Mouse (Mus musculus) lung, embryonic 14.5 days (tissue): Measurements from ENCODE around the gene Afap1. TPM values are rescaled to one million over a fixed set of nuclear protein-coding genes. Genes with fewer than 3 reads are reported as not detected.

Source experiments
- ATAC-seq: fragments of 200-750 bp; cut with Nextera tagmentation; 2 replicates; pipeline ENCODE4 v1.8.0; 2017; ENCODE audit warnings: mild to moderate bottlenecking, moderate TSS enrichment, moderate library complexity; ENCODE audit not compliant: insufficient read depth
- DNase-seq: peaks from one replicate; pipeline ENCODE4 v3.0.0-alpha.2; 2015
- H3K27ac ChIP-seq: fragments of 300-500 bp; sonication (generic); 2 replicates; pipeline ENCODE4 v1.5.1; 2014; ENCODE audit warnings: low read depth, mild to moderate bottlenecking, moderate library complexity
- H3K27me3 ChIP-seq: fragments of 300-500 bp; sonication (generic); 2 replicates; pipeline ENCODE4 v1.6.1; 2014; ENCODE audit warnings: low read length, control low read depth; ENCODE audit not compliant: insufficient read depth
- H3K36me3 ChIP-seq: fragments of 300-500 bp; sonication (generic); 2 replicates; pipeline ENCODE4 v1.6.1; 2014; ENCODE audit warnings: control low read depth; ENCODE audit not compliant: insufficient read depth
- H3K4me1 ChIP-seq: fragments of 300-500 bp; sonication (generic); 2 replicates; pipeline ENCODE4 v1.6.1; 2014; ENCODE audit warnings: antibody characterized with exemption, control low read depth; ENCODE audit not compliant: insufficient read depth
- H3K4me2 ChIP-seq: fragments of 300-500 bp; sonication (generic); 2 replicates; pipeline ENCODE4 v1.6.1; 2014; ENCODE audit warnings: mild to moderate bottlenecking
- H3K4me3 ChIP-seq: fragments of 300-500 bp; sonication (generic); 2 replicates; pipeline ENCODE4 v1.5.1; 2014; ENCODE audit warnings: low read depth, low read length
- H3K9ac ChIP-seq: fragments of 300-500 bp; sonication (generic); 2 replicates; pipeline ENCODE4 v1.6.1; 2014
- H3K9me3 ChIP-seq: fragments of 300-500 bp; sonication (generic); 2 replicates; pipeline ENCODE4 v1.6.1; 2016; ENCODE audit warnings: low read depth, low read length, control low read depth
- CTCF ChIP-seq: IDR thresholded peaks from 2 replicates; pipeline ENCODE4 v1.5.1; 2016; ENCODE audit warnings: antibody characterized with exemption, low read depth
- WGBS: fragments of 180-500 bp; shearing (Covaris S2); extraction: QIAGEN DNeasy Blood & Tissue Kit; methylation state at CpG from one replicate; pipeline ENCODE4 v1.1.7; 2014; 5-methylcytosine and 5-hydroxymethylcytosine counted together
- polyA plus RNA-seq: library from polyadenylated mRNA; unstranded; fragments of >200 nt; fragmentation: Nextera tagmentation; extraction: Ambion mirVana; gene quantifications from 2 replicates; pipeline ENCODE4 v1.2.1, GENCODE M21; 2014

Gene Afap1
- polyA plus RNA-seq, 1 experiment from 2014 or later: 19.4 TPM

DNA sequence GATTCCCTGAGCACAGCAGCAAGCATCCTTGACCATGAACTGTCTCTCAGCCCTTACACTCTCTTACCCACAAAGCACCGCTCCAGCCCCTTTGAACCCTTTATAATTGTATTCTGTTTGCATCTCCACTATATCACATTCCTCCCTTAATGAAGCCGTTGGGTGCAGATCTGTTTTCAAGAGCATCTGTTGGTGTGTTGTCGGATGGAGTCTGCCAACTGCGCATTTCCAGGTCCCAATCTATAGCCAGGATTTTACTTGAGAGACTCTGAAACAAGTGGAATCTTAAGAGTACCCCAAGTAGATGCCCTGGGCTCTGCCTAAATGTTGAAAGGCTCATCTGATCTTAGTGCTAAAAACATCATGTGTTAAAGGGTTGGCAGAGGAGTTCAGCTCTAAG, 3.4 kb downstream of the Afap1 start:
- Histone ChIP-seq H3K9me3 (no peaks in the 10 kb centered on the region), H3K36me3 (0 out of 2 replicates have a peak, but pooled peaks cover 3% of the 10 kb centered on the region), H3K4me1 (peaks cover 48% of the 10 kb centered on the region), H3K4me2 (peak overlapping the region; percentile 18; the same call in 1 of the 2 replicates), H3K9ac (no peak overlapping the region), H3K27me3 (no peaks in the 10 kb centered on the region), H3K4me3 (no peak overlapping the region), H3K27ac (no peak overlapping the region)
- 89% methylated on average over 4 of the region's 4 CpGs for WGBS
- DNase-seq: no peak
- no peak for ATAC-seq
- no peak for TF ChIP-seq CTCF

DNA sequence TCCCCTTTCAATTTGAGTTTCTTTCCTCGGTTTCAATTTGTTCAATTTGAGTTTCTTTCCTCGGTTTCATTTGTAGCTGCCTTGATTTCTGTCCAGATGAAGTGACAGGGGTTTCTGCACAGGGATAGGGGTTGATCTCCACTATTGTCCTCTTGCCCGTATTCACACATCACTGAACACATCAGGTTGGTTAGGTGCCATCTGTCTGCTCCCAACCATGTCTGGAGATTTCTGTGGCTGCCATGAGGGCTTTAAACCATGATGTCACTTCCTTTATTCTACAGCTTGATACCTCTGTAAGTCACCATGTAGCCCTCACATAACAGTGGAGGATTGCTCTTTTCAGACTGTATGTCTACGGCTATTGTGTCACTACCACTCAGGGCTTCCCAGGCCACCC, 4.0 kb downstream of the Afap1 start:
- no peak for DNase-seq

DNA sequence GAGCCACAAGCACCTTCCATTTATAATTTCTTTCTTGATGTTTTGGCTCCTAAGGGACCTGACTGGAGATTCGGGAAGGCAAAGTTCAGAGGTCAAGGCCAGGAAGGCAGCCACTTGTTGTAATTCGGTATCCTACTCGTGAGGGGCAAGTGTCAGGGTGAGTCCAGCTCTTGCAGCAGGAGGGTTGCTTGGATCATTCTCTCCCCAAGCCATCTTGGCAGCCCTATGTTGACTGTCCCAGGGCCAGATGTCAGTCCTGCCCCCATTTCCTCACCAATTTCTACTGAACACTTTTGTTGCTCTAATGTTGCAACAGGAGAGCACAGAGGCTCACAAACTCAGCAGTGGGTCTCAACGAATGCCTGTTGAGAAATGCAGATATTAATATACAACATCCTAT, 5.0 kb downstream of the Afap1 start:
- TF ChIP-seq CTCF: no peak
- H3K9ac ChIP-seq: no peak overlapping the region
- no peak for ATAC-seq
- DNase-seq: no peak
- no peak overlapping the region for H3K27ac ChIP-seq
- peaks cover 52% of the 10 kb centered on the region for H3K4me1 ChIP-seq
- H3K4me2 ChIP-seq: no peak overlapping the region
- H3K4me3 ChIP-seq: no peak overlapping the region
- H3K9me3 ChIP-seq: no peaks in the 10 kb centered on the region
- H3K36me3 ChIP-seq: 0 out of 2 replicates have a peak, but pooled peaks cover 3% of the 10 kb centered on the region
- WGBS: 43% methylated on average over 4 of the region's 4 CpGs
- no peaks in the 10 kb centered on the region for H3K27me3 ChIP-seq

More for the DNA sequence above, 4.0 kb downstream of the Afap1 start:
- 0 out of 2 replicates have a peak, but pooled peaks cover 3% of the 10 kb centered on the region for H3K36me3 ChIP-seq
- no peaks in the 10 kb centered on the region for H3K9me3 ChIP-seq
- H3K9ac ChIP-seq: no peak overlapping the region
- 72% methylated on average over 4 of the region's 4 CpGs for WGBS
- no peak for TF ChIP-seq CTCF
- 0 out of 2 replicates have a peak overlapping the region, but pooled peaks have one; percentile 16 for H3K27ac ChIP-seq
- H3K4me2 ChIP-seq: no peak overlapping the region
- no peak for ATAC-seq
- H3K4me3 ChIP-seq: no peak overlapping the region
- no peaks in the 10 kb centered on the region for H3K27me3 ChIP-seq
- H3K4me1 ChIP-seq: peaks cover 48% of the 10 kb centered on the region

DNA sequence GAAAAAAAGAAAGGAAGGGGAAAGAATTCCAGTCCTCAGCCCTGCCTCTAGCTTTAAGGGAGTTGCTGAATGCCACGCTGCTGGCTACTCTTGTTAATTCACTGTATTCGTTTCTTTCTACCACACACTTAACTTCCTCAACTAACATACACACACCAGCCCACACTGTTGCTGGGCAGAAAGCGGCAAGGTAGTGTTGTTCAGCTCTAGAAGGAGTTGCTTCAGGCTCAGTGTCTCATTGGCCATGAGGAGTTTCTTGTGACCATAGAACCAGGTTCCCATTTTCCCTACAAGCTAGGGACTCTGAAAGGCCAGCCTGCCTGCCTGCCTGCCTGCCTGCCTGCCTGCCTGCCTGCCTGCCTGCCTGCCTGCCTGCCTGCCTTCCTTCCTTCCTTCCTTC, 5.9 kb downstream of the Afap1 start:
- no peak for DNase-seq
- 72% methylated on average over 3 of the region's 3 CpGs for WGBS
- Histone ChIP-seq H3K36me3 (0 out of 2 replicates have a peak, but pooled peaks cover 3% of the 10 kb centered on the region), H3K9ac (no peak overlapping the region), H3K9me3 (no peaks in the 10 kb centered on the region), H3K27me3 (no peaks in the 10 kb centered on the region), H3K27ac (no peak overlapping the region), H3K4me1 (peaks cover 55% of the 10 kb centered on the region), H3K4me2 (no peak overlapping the region), H3K4me3 (no peak overlapping the region)
- no peak for TF ChIP-seq CTCF
- no peak for ATAC-seq

DNA sequence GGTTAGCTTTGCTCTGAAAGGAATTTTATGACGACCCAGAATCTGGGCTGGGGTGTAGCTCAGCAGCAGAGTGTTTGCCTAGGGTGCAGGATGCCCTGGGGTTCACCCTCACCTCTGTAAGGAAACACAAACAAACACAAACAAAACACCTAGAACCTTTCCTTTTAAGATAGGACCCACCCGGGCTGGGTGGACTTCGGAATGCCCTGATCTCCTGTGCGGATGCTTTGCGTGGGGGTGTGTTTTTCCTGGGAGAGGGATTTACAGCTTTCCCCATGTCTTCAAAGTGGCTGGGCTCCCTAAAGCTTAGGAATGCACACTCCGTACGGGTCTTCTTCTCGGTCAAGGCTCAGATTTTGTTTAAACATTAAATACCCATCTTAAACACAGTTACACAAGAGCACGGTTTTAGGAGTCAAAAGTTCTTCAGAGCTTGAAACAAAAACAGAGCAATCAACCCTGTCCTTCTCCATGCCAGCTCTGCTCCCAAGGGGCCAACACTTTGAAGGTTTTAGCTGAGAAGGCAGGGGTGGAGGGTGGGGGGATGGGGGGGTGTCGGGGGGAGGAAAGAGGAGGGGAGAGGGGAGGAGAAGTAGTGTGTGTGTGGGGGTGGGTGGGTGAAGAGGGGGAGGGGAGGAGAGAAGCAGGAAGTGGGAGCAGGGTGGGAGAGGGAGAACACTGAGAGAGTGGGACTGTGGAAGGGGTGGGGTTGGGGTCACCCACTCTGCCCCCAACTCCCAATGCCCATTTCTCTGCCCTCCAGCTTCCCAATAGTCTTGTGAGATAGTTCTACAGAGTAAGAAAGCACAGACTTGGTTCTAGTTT, 7.5 kb downstream of the Afap1 start:
- ATAC-seq: peak; percentile 2
- peak overlapping the region; percentile 50 for H3K4me2 ChIP-seq
- H3K36me3 ChIP-seq: 0 out of 2 replicates have a peak, but pooled peaks cover 3% of the 10 kb centered on the region
- peak; percentile 68 for DNase-seq
- no peaks in the 10 kb centered on the region for H3K9me3 ChIP-seq
- peak overlapping the region; percentile 88 for H3K27ac ChIP-seq
- WGBS: 4% methylated on average over 10 of the region's 10 CpGs
- H3K27me3 ChIP-seq: no peaks in the 10 kb centered on the region
- peak overlapping the region; percentile 22 for H3K9ac ChIP-seq
- H3K4me1 ChIP-seq: peaks cover 58% of the 10 kb centered on the region
- TF ChIP-seq CTCF: no peak
- H3K4me3 ChIP-seq: no peak overlapping the region

DNA sequence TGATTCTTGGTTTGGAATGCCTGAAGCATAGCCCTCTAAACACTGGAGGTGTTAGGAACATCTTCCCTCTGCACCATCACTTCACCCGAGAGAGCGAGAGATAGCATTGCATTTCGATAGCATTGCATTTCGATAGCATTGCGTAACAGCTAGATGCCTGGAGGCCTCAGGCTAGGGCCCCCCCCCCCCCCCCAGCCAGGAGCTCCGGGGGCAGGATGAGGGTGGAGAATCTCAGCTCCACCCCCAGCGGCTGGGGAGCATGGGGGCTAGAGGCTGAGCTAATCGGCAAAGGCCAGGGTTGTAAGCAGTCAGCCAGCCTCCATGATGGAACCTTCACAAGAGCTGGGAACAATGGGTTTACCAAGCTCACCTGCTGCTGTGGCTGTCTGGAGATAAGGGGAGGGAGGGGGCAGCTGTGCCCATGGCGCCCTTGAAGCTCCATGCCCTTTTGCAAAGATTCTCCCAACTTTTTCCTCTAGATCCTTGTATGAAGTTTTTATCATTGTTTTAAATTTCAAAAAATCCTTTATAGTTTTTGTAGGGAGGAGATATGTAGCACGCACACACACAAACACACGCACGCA, 8.2 kb downstream of the Afap1 start:
- H3K4me1 ChIP-seq: peaks cover 53% of the 10 kb centered on the region
- H3K4me3 ChIP-seq: no peak overlapping the region
- DNase-seq: peak; percentile 90
- H3K9ac ChIP-seq: no peak overlapping the region
- peak overlapping the region; percentile 50 for H3K4me2 ChIP-seq
- no peaks in the 10 kb centered on the region for H3K9me3 ChIP-seq
- ATAC-seq: peak; percentile 89
- no peaks in the 10 kb centered on the region for H3K27me3 ChIP-seq
- no peak for TF ChIP-seq CTCF
- H3K36me3 ChIP-seq: 0 out of 2 replicates have a peak, but pooled peaks cover 3% of the 10 kb centered on the region
- WGBS: 27% methylated on average over 12 of the region's 12 CpGs
- H3K27ac ChIP-seq: peak overlapping the region; percentile 88

DNA sequence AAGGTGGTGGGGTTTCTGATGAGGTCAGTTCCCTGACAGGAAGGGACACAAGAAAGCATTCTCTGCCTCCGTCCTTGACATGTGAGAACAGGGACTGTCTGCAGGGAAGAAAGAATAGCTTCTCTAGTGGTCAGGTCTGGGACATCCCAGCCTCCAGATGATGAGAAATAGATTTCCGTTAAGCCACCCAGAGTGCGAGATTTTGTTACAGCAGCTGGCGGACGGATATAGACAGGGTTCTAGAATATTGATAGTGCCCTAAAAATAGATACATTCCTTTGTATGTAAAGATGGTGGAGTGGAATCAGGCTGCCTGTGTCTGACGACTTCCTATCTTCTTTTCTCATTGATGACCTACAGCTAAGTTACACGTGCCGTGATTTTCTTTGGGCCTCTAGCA, 10.3 kb downstream of the Afap1 start:
- Histone ChIP-seq H3K27ac (no peak overlapping the region), H3K4me1 (peaks cover 61% of the 10 kb centered on the region)
- TF ChIP-seq CTCF: no peak

More for the DNA sequence above, 10.3 kb downstream of the Afap1 start:
- Histone ChIP-seq H3K9me3 (no peaks in the 10 kb centered on the region), H3K4me3 (no peak overlapping the region), H3K4me2 (no peak overlapping the region), H3K9ac (no peak overlapping the region), H3K27me3 (no peaks in the 10 kb centered on the region), H3K36me3 (no peaks in the 10 kb centered on the region)
- DNase-seq (no peak), ATAC-seq (no peak)
- WGBS: 48% methylated on average over 8 of the region's 8 CpGs
